ENCODE assay signal across 13 mouse cellular contexts in genomic region chr3:55785266-55785980, GRCm38 (mm10). TPM values are rescaled to one million over a fixed set of nuclear protein-coding genes. Genes with fewer than 3 reads are reported as not detected.
DNase-seq lines count a peak whose midpoint lies in the region; ATAC-seq lines count a peak whose summit lies in the region.
"Had no signal": no experiment of that assay in that cellular context is flagged by ENCODE, and none has a peak within 500 bp of the region (broad histone marks: within the 10 kb centered on the region; RNA-seq: fewer than 3 reads in every experiment).

No protein-coding gene starts in this region.

- no peaks in the 10 kb centered on the region for H3K9me3 ChIP-seq in hindbrain, embryonic 12.5 days (replicated peaks)
- no peaks in the 10 kb centered on the region for H3K9me3 ChIP-seq in midbrain, embryonic 12.5 days
- H3K9me3 ChIP-seq in kidney, embryonic 15.5 days (replicated peaks): no peaks in the 10 kb centered on the region

- H3K4me3 ChIP-seq in hindbrain, embryonic 12.5 days: peak overlapping the region; percentile 46
- H3K4me3 ChIP-seq in midbrain, embryonic 12.5 days: peak overlapping the region; percentile 44
- no peak overlapping the region for H3K4me3 ChIP-seq in kidney, embryonic 15.5 days (replicated peaks)
- H3K4me3 ChIP-seq: megakaryocyte, embryonic 14.5 days had no signal

- peak; percentile 38 to 56 for DNase-seq in cerebellum, postnatal 14 days
- DNase-seq in cerebellum, adult 9-10 months: no peak
- peak; percentile 51 for DNase-seq in Muller cell, postnatal 12 days (ENCODE audit: inconsistent ontology term)
- DNase-seq in adrenal gland, postnatal 10 days: no peak
- DNase-seq in kidney, postnatal 4 days: no peak
- DNase-seq: liver, postnatal 0 days; spleen, adult 18-20 months had no signal

- no peak for ATAC-seq in hindbrain, embryonic 12.5 days (ENCODE audit: low FRiP score)
- ATAC-seq in midbrain, embryonic 12.5 days (ENCODE audit: low FRiP score, low read depth): no peak
- ATAC-seq in kidney, embryonic 15.5 days (replicated peaks; ENCODE audit: low FRiP score): no peak
- ATAC-seq: intestine, embryonic 16.5 days; liver, postnatal 0 days had no signal

- H3K9ac ChIP-seq in hindbrain, embryonic 12.5 days: peak overlapping the region; percentile 82; the same call in 1 of the 2 replicates
- peak overlapping the region; percentile 64 for H3K9ac ChIP-seq in midbrain, embryonic 12.5 days (replicated peaks)
- H3K9ac ChIP-seq in kidney, embryonic 15.5 days: no peak overlapping the region
- H3K9ac ChIP-seq: liver, postnatal 0 days had no signal

- peaks cover 38% of the 10 kb centered on the region for H3K4me1 ChIP-seq in hindbrain, embryonic 12.5 days
- H3K4me1 ChIP-seq in midbrain, embryonic 12.5 days: peaks cover 52% of the 10 kb centered on the region
- H3K4me1 ChIP-seq in kidney, embryonic 15.5 days: peaks cover 36% of the 10 kb centered on the region

- WGBS in hindbrain, embryonic 12.5 days: 43% methylated on average over 4 of the region's 4 CpGs
- WGBS in midbrain, embryonic 12.5 days: 39% methylated on average over 4 of the region's 4 CpGs
- whole genome bisulfite sequencing in kidney, embryonic 15.5 days: 65% methylated on average over 4 of the region's 4 CpGs

- H3K4me2 ChIP-seq in hindbrain, embryonic 12.5 days (replicated peaks): peak overlapping the region; percentile 74
- H3K4me2 ChIP-seq in midbrain, embryonic 12.5 days (replicated peaks): peak overlapping the region; percentile 58
- no peak overlapping the region for H3K4me2 ChIP-seq in kidney, embryonic 15.5 days

- H3K36me3 ChIP-seq in hindbrain, embryonic 12.5 days: no peaks in the 10 kb centered on the region
- no peaks in the 10 kb centered on the region for H3K36me3 ChIP-seq in midbrain, embryonic 12.5 days
- no peaks in the 10 kb centered on the region for H3K36me3 ChIP-seq in kidney, embryonic 15.5 days
- H3K36me3 ChIP-seq: G1E had no signal

- peaks cover 17% of the 10 kb centered on the region for H3K27me3 ChIP-seq in hindbrain, embryonic 12.5 days
- peaks cover 24% of the 10 kb centered on the region; the same call in 1 of the 2 replicates for H3K27me3 ChIP-seq in midbrain, embryonic 12.5 days
- H3K27me3 ChIP-seq in kidney, embryonic 15.5 days: peaks cover 76% of the 10 kb centered on the region

- peak overlapping the region; percentile 98 for H3K27ac ChIP-seq in hindbrain, embryonic 12.5 days
- peak overlapping the region; percentile 94 for H3K27ac ChIP-seq in midbrain, embryonic 12.5 days (replicated peaks)
- H3K27ac ChIP-seq in kidney, embryonic 15.5 days: no peak overlapping the region

RNA-seq across cellular contexts. Expression of gene Mab21l1, which starts 3.1 kb away (rescaled TPM):
- polyA plus RNA-seq in hindbrain, embryonic 12.5 days (2016; fragmentation: Nextera tagmentation; extraction: Ambion mirVana): 104 and 115 TPM in 2 replicates
- 148 and 164 TPM in 2 replicates for polyA plus RNA-seq in midbrain, embryonic 12.5 days (2016; fragmentation: Nextera tagmentation; extraction: Ambion mirVana)
- 1 to 10 TPM; 1.4 to 2.9 TPM for total RNA-seq in adrenal gland, postnatal 10 days (2021)
- 0.98 and 1.8 TPM in 2 replicates for polyA plus RNA-seq in kidney, embryonic 15.5 days (2015; fragmentation: Nextera tagmentation; extraction: Ambion mirVana)
- polyA plus RNA-seq: G1E; liver, postnatal 0 days had no signal

Comparison
In these comparisons a context has a peak if more than half of its experiments do, and no peak if none do; other contexts are left out.
1. DNase-seq: peak in cerebellum, postnatal 14 days (2 of 2) and Muller cell, postnatal 12 days (single experiment); none in cerebellum, adult 9-10 months (single experiment), adrenal gland, postnatal 10 days (single experiment) and kidney, postnatal 4 days (0 of 2).
2. RNA of gene Mab21l1, which starts 3.1 kb away (polyA plus RNA-seq): 148 to 164 TPM in midbrain, embryonic 12.5 days and 104 to 115 TPM in hindbrain, embryonic 12.5 days; 0.98 to 1.8 TPM in kidney, embryonic 15.5 days; every median in the first group is over 10 times any median in the second.